Mouse (Mus musculus): ENCODE measurements around the gene Kcnmb2. TPM values are rescaled to one million over a fixed set of nuclear protein-coding genes. Genes with fewer than 3 reads are reported as not detected.

The Kcnmb2 gene
- 0.07 and 0.22 TPM in 2 replicates for polyA plus RNA-seq (2015; fragmentation: Nextera tagmentation; extraction: Ambion mirVana)

DNA sequence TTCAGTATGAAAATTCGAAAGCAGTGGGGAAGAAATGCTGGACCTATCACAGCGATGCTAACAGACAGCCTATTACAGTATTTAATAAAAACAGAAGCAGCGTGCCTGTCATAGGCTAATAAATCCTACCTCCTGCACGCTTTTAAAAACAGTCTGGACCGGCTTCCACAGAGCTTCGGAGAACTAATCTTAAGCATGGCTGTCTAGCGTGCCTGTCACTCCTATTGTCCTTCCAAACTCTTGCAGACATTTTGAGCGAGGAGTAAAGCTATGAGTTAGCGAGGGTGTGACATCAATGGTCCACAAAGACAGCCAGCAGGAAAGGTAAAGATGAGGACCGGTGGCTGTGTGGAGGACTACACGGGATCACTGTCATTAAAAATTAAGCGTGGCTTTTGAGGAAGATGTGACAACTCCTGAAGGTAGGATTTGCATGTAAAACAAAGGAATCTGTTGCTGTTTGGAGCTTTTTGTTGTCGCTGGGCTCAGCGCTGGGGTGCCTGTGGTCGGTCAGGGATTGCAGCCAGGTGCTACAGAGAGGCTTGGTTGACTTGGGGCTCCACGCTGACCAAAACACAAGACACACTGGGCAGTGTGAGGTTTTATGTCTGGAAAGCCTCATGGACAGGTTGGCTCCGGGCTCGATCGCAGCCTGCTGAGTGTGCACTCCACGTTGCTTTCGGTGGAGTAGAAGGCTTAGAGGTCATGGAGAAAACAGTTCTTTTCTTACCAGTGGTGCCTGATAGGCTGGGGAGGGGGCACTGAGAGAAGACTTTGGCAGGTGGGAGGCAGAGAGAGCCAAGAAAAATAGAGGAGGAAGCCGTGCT is at the start of gene Kcnmb2:
Kcnmb2 (plus strand) TSS at position 4 of the 827 bp plus-strand sequence.
- Histone ChIP-seq H3K9me3 (replicated peaks; ENCODE audit: control insufficient read depth, low read length) (no peaks in the 10 kb centered on the region), H3K27me3 (ENCODE audit: control insufficient read depth, insufficient read depth, low read depth, low read length) (no peaks in the 10 kb centered on the region; the same call in 1 of the 2 replicates), H3K4me1 (ENCODE audit: control insufficient read depth, low read depth, low read length) (no peaks in the 10 kb centered on the region), H3K4me2 (ENCODE audit: low read depth, low read length) (peak within 1 kb of the TSS; percentile 27; the same call in 1 of the 2 replicates), H3K4me3 (ENCODE audit: low read depth, low read length) (no peak within 1 kb of the TSS), H3K9ac (ENCODE audit: low read depth, low read length) (no peak within 1 kb of the TSS), H3K27ac (ENCODE audit: low read length) (no peak within 1 kb of the TSS), H3K36me3 (ENCODE audit: control insufficient read depth, insufficient read depth) (no peaks in the 10 kb centered on the region)
- 2% methylated on average over 22 of the region's 22 CpGs for WGBS (ENCODE audit: insufficient replicate concordance)
- ATAC-seq (ENCODE audit: low read depth) = no peak

GRCm38 (mm10) chr3:31863522-31863921 is 38.8 kb upstream of the Kcnmb2 start:
- Histone ChIP-seq H3K36me3 (ENCODE audit: control insufficient read depth, insufficient read depth) (no peaks in the 10 kb centered on the region), H3K9me3 (replicated peaks; ENCODE audit: control insufficient read depth, low read length) (no peaks in the 10 kb centered on the region), H3K27me3 (ENCODE audit: control insufficient read depth, insufficient read depth, low read depth, low read length) (no peaks in the 10 kb centered on the region), H3K9ac (ENCODE audit: low read depth, low read length) (no peak overlapping the region), H3K4me3 (ENCODE audit: low read depth, low read length) (no peak overlapping the region), H3K4me2 (ENCODE audit: low read depth, low read length) (no peak overlapping the region), H3K4me1 (ENCODE audit: control insufficient read depth, low read depth, low read length) (no peaks in the 10 kb centered on the region), H3K27ac (ENCODE audit: low read length) (no peak overlapping the region)
- 59% methylated on average over 5 of the region's 5 CpGs for WGBS (ENCODE audit: insufficient replicate concordance)
- no peak for ATAC-seq (ENCODE audit: low read depth)

DNA sequence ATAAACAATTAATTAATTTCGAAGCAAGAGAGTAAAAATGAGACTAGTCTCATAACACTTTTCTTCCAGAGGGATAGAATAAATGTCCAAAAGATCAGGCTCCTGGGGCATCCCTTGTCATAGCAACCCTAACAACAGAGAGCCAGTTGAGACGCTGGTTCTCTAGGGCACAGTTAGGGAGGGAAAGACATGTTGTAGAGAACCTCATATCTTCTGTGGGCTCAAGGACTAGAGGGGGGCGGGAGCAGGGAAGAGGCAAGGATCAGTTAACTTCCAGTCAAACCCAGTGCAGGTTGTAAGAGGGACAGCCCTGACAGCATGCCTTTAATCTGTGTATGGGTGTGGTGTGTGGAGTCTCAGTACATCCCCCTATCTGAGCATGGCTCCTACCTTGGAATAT is 38.2 kb upstream of the Kcnmb2 start:
- 62% methylated on average over 3 of the region's 3 CpGs for WGBS (ENCODE audit: insufficient replicate concordance)
- no peak overlapping the region for H3K4me3 ChIP-seq (ENCODE audit: low read depth, low read length)
- H3K27me3 ChIP-seq (ENCODE audit: control insufficient read depth, insufficient read depth, low read depth, low read length) = no peaks in the 10 kb centered on the region
- H3K9me3 ChIP-seq (replicated peaks; ENCODE audit: control insufficient read depth, low read length) = no peaks in the 10 kb centered on the region
- H3K4me2 ChIP-seq (ENCODE audit: low read depth, low read length) = no peak overlapping the region
- H3K27ac ChIP-seq (ENCODE audit: low read length) = no peak overlapping the region
- ATAC-seq (ENCODE audit: low read depth) = no peak
- H3K9ac ChIP-seq (ENCODE audit: low read depth, low read length) = no peak overlapping the region
- no peaks in the 10 kb centered on the region for H3K4me1 ChIP-seq (ENCODE audit: control insufficient read depth, low read depth, low read length)
- no peaks in the 10 kb centered on the region for H3K36me3 ChIP-seq (ENCODE audit: control insufficient read depth, insufficient read depth)

- no peak overlapping the region for H3K4me2 ChIP-seq (ENCODE audit: low read depth, low read length)
- no peak overlapping the region for H3K9ac ChIP-seq (ENCODE audit: low read depth, low read length)
- no peak overlapping the region for H3K27ac ChIP-seq (ENCODE audit: low read length)
- no peaks in the 10 kb centered on the region for H3K27me3 ChIP-seq (ENCODE audit: control insufficient read depth, insufficient read depth, low read depth, low read length)
- no peaks in the 10 kb centered on the region for H3K36me3 ChIP-seq (ENCODE audit: control insufficient read depth, insufficient read depth)
- no peak overlapping the region for H3K4me3 ChIP-seq (ENCODE audit: low read depth, low read length)
- H3K9me3 ChIP-seq (replicated peaks; ENCODE audit: control insufficient read depth, low read length) = no peaks in the 10 kb centered on the region
- WGBS (ENCODE audit: insufficient replicate concordance) = 54% methylated on average over 3 of the region's 3 CpGs
- no peak for ATAC-seq (ENCODE audit: low read depth)
- H3K4me1 ChIP-seq (ENCODE audit: control insufficient read depth, low read depth, low read length) = no peaks in the 10 kb centered on the region
These were observed 30.8 kb upstream of the Kcnmb2 start for GRCm38 (mm10) chr3:31871461-31871860.

DNA sequence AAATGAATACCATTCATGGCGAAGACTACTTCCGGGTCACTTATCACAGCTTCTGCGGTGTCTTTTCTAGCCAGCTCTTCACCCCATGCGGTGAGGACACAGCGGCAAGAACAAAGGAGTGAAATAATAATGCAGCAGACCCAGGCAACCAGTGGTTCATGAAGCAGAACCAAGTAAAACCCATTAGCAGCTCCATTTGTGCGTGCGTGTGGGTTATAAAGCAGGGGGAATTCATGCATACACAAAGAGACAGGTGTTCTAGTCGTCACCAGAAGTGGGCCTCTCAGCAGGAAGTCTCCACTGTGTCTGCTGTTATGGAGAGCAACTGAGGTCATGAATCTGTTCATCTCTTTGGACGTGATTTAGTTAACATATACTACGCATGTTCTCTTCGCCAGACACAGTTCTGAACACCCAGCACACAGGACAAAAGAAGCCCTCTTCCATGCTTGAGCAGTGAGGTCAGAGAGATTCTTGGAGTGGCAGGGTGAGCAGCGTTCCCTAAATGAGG is 19.6 kb upstream of the Kcnmb2 start:
- H3K27ac ChIP-seq (ENCODE audit: low read length) = no peak overlapping the region
- 69% methylated on average over 12 of the region's 12 CpGs for WGBS (ENCODE audit: insufficient replicate concordance)
- H3K4me1 ChIP-seq (ENCODE audit: control insufficient read depth, low read depth, low read length) = no peaks in the 10 kb centered on the region
- H3K27me3 ChIP-seq (ENCODE audit: control insufficient read depth, insufficient read depth, low read depth, low read length) = no peaks in the 10 kb centered on the region
- ATAC-seq (ENCODE audit: low read depth) = no peak
- H3K9ac ChIP-seq (ENCODE audit: low read depth, low read length) = no peak overlapping the region
- H3K4me3 ChIP-seq (ENCODE audit: low read depth, low read length) = no peak overlapping the region
- H3K9me3 ChIP-seq (replicated peaks; ENCODE audit: control insufficient read depth, low read length) = no peaks in the 10 kb centered on the region
- H3K4me2 ChIP-seq (ENCODE audit: low read depth, low read length) = no peak overlapping the region
- no peaks in the 10 kb centered on the region for H3K36me3 ChIP-seq (ENCODE audit: control insufficient read depth, insufficient read depth)

- no peaks in the 10 kb centered on the region for H3K9me3 ChIP-seq (replicated peaks; ENCODE audit: control insufficient read depth, low read length)
- no peak for ATAC-seq (ENCODE audit: low read depth)
- no peak overlapping the region for H3K4me2 ChIP-seq (ENCODE audit: low read depth, low read length)
- 33% methylated on average over 2 of the region's 2 CpGs for WGBS (ENCODE audit: insufficient replicate concordance)
- no peaks in the 10 kb centered on the region for H3K27me3 ChIP-seq (ENCODE audit: control insufficient read depth, insufficient read depth, low read depth, low read length)
- H3K4me1 ChIP-seq (ENCODE audit: control insufficient read depth, low read depth, low read length) = no peaks in the 10 kb centered on the region
- H3K27ac ChIP-seq (ENCODE audit: low read length) = no peak overlapping the region
- H3K4me3 ChIP-seq (ENCODE audit: low read depth, low read length) = no peak overlapping the region
- H3K9ac ChIP-seq (ENCODE audit: low read depth, low read length) = no peak overlapping the region
- no peaks in the 10 kb centered on the region for H3K36me3 ChIP-seq (ENCODE audit: control insufficient read depth, insufficient read depth)
These were observed 9.7 kb upstream of the Kcnmb2 start for GRCm38 (mm10) chr3:31892653-31893052.

DNA sequence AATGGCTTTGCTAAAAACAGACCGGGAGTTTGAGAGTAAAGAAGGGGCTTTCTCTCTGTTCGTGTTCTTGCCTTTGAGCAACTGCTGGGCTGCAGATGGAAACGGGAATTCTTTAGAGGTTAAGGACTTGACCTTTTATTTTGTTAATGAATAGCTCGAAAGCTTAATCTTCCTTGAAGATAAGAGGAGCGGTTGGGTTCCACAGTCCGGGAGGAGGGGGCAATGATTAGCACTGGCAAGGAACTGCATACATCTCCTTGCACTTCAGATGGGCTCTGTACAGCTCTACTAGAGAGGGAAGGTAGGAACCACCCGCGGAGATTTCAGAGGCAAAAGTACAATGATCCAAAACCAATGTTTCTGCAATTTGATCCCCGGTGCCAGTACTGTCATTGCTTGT is 1.2 kb downstream of the Kcnmb2 start:
- Histone ChIP-seq H3K9me3 (replicated peaks; ENCODE audit: control insufficient read depth, low read length) (no peaks in the 10 kb centered on the region), H3K4me3 (ENCODE audit: low read depth, low read length) (no peak overlapping the region), H3K36me3 (ENCODE audit: control insufficient read depth, insufficient read depth) (no peaks in the 10 kb centered on the region), H3K9ac (ENCODE audit: low read depth, low read length) (no peak overlapping the region), H3K27ac (ENCODE audit: low read length) (no peak overlapping the region), H3K27me3 (ENCODE audit: control insufficient read depth, insufficient read depth, low read depth, low read length) (no peaks in the 10 kb centered on the region; the same call in 1 of the 2 replicates), H3K4me2 (ENCODE audit: low read depth, low read length) (no peak overlapping the region), H3K4me1 (ENCODE audit: control insufficient read depth, low read depth, low read length) (no peaks in the 10 kb centered on the region)
- no peak for ATAC-seq (ENCODE audit: low read depth)
- 5% methylated on average over 9 of the region's 9 CpGs for WGBS (ENCODE audit: insufficient replicate concordance)

DNA sequence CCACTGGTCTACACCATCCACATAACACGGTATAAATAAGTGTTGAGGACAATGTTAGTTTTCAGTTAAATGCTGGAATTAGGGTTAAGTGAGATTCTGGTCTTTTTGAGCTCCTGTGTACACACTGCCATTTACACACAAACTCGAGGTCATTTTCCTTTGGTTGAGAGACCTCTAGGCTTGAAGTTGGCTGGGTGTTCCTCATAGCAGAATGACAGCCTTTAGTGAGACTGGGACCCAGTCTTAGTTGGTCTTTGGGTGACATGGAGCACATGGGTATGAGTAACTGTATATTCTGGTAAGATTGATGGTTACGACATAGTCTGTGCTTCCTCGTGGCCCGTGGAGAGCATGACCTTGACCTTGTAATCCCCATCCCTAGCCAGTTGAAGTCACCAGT is 1.8 kb downstream of the Kcnmb2 start:
- 32% methylated on average over 5 of the region's 5 CpGs for WGBS (ENCODE audit: insufficient replicate concordance)
- Histone ChIP-seq H3K4me2 (ENCODE audit: low read depth, low read length) (no peak overlapping the region), H3K9me3 (replicated peaks; ENCODE audit: control insufficient read depth, low read length) (no peaks in the 10 kb centered on the region), H3K9ac (ENCODE audit: low read depth, low read length) (no peak overlapping the region), H3K27ac (ENCODE audit: low read length) (no peak overlapping the region), H3K4me3 (ENCODE audit: low read depth, low read length) (no peak overlapping the region), H3K36me3 (ENCODE audit: control insufficient read depth, insufficient read depth) (no peaks in the 10 kb centered on the region), H3K4me1 (ENCODE audit: control insufficient read depth, low read depth, low read length) (no peaks in the 10 kb centered on the region), H3K27me3 (ENCODE audit: control insufficient read depth, insufficient read depth, low read depth, low read length) (no peaks in the 10 kb centered on the region; the same call in 1 of the 2 replicates)
- ATAC-seq (ENCODE audit: low read depth) = no peak

GRCm38 (mm10) chr3:31911168-31911567 is 8.9 kb downstream of the Kcnmb2 start:
- no peak overlapping the region for H3K4me3 ChIP-seq (ENCODE audit: low read depth, low read length)
- H3K9me3 ChIP-seq (replicated peaks; ENCODE audit: control insufficient read depth, low read length) = no peaks in the 10 kb centered on the region
- H3K27me3 ChIP-seq (ENCODE audit: control insufficient read depth, insufficient read depth, low read depth, low read length) = no peaks in the 10 kb centered on the region
- no peaks in the 10 kb centered on the region for H3K4me1 ChIP-seq (ENCODE audit: control insufficient read depth, low read depth, low read length)
- H3K9ac ChIP-seq (ENCODE audit: low read depth, low read length) = no peak overlapping the region
- no peaks in the 10 kb centered on the region for H3K36me3 ChIP-seq (ENCODE audit: control insufficient read depth, insufficient read depth)
- H3K27ac ChIP-seq (ENCODE audit: low read length) = no peak overlapping the region
- no peak overlapping the region for H3K4me2 ChIP-seq (ENCODE audit: low read depth, low read length)
- WGBS (ENCODE audit: insufficient replicate concordance) = 46% methylated on average over 5 of the region's 5 CpGs
- no peak for ATAC-seq (ENCODE audit: low read depth)

All from liver, embryonic 16.5 days (tissue).